Mouse (Mus musculus): ENCODE measurements around the gene Chrna9. TPM values are rescaled to one million over a fixed set of nuclear protein-coding genes. Genes with fewer than 3 reads are reported as not detected.
A peak's percentile ranks its signal among the peaks of the same experiment; 100 is the strongest.
"Not testable (repeated sequence)": the region's sequence is repeated elsewhere in the genome, so short reads cannot be mapped to it uniquely, and the experiment has no call there.

Chrna9 gene
- polyA plus RNA-seq, 1 experiment from 2014 or later = not detected

- no peak for ATAC-seq
- Histone ChIP-seq H3K4me3 (ENCODE audit: low read depth, low read length) (no peak overlapping the region), H3K27me3 (replicated peaks; ENCODE audit: control insufficient read depth, insufficient read depth, low read length) (no peaks in the 10 kb centered on the region), H3K27ac (ENCODE audit: low read depth, low read length) (no peak overlapping the region), H3K36me3 (ENCODE audit: control insufficient read depth, insufficient read depth) (no peaks in the 10 kb centered on the region), H3K9me3 (ENCODE audit: control insufficient read depth) (no peaks in the 10 kb centered on the region), H3K4me1 (replicated peaks; ENCODE audit: control insufficient read depth, insufficient read depth, low read length) (no peaks in the 10 kb centered on the region), H3K9ac (ENCODE audit: low read depth, low read length) (no peak overlapping the region), H3K4me2 (replicated peaks; ENCODE audit: low read depth) (no peak overlapping the region)
- TF ChIP-seq CTCF (IDR thresholded peaks at IDR 0.05; ENCODE audit: low read depth) = no peak
- 84% methylated on average over 3 of the region's 3 CpGs for WGBS
Measured at GRCm38 (mm10) chr5:65968004-65968403, 33.3 kb downstream of the Chrna9 start.

- 79% methylated on average over 2 of the region's 2 CpGs for WGBS
- no peak overlapping the region for H3K27ac ChIP-seq (ENCODE audit: low read depth, low read length)
- no peak for ATAC-seq
Measured at GRCm38 (mm10) chr5:65973189-65973588, 38.5 kb downstream of the Chrna9 start.

DNA sequence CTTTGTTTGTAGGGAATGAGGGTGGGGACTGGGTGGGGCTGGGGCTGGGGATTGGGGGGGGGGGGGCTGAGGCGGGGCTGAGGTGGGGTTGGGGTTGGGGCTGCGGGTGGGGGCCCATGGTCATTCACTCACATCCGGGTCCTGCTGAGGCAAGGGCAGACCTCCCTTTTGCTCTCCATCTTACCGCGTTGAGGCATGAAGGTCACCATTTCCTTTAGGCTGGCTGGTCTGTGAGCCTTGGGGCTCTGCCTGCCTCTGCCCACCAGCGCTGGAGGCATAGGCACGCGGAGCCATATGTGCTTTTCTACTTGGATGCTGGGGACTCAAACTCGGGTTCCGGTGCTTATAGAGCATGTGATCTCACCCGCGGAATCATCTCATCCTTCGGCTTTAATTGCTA lies 41.0 kb downstream of the Chrna9 start:
- H3K4me1 ChIP-seq (replicated peaks; ENCODE audit: control insufficient read depth, insufficient read depth, low read length) = no peaks in the 10 kb centered on the region
- no peak overlapping the region for H3K9ac ChIP-seq (ENCODE audit: low read depth, low read length)
- no peak overlapping the region for H3K4me2 ChIP-seq (replicated peaks; ENCODE audit: low read depth)
- no peak overlapping the region for H3K4me3 ChIP-seq (ENCODE audit: low read depth, low read length)
- no peak for TF ChIP-seq CTCF (IDR thresholded peaks at IDR 0.05; ENCODE audit: low read depth)
- 84% methylated on average over 13 of the region's 13 CpGs for WGBS
- no peaks in the 10 kb centered on the region for H3K9me3 ChIP-seq (ENCODE audit: control insufficient read depth)
- H3K27me3 ChIP-seq (replicated peaks; ENCODE audit: control insufficient read depth, insufficient read depth, low read length) = no peaks in the 10 kb centered on the region
- no peaks in the 10 kb centered on the region for H3K36me3 ChIP-seq (ENCODE audit: control insufficient read depth, insufficient read depth)
- ATAC-seq = no peak
- no peak overlapping the region for H3K27ac ChIP-seq (ENCODE audit: low read depth, low read length)

More at GRCm38 (mm10) chr5:65973189-65973588, 38.5 kb downstream of the Chrna9 start:
- TF ChIP-seq CTCF (IDR thresholded peaks at IDR 0.05; ENCODE audit: low read depth) = no peak
- Histone ChIP-seq H3K4me2 (replicated peaks; ENCODE audit: low read depth) (no peak overlapping the region), H3K4me3 (ENCODE audit: low read depth, low read length) (no peak overlapping the region), H3K9me3 (ENCODE audit: control insufficient read depth) (no peaks in the 10 kb centered on the region), H3K27me3 (replicated peaks; ENCODE audit: control insufficient read depth, insufficient read depth, low read length) (no peaks in the 10 kb centered on the region), H3K4me1 (replicated peaks; ENCODE audit: control insufficient read depth, insufficient read depth, low read length) (no peaks in the 10 kb centered on the region), H3K9ac (ENCODE audit: low read depth, low read length) (no peak overlapping the region), H3K36me3 (ENCODE audit: control insufficient read depth, insufficient read depth) (no peaks in the 10 kb centered on the region)

- Histone ChIP-seq H3K9me3 (ENCODE audit: control insufficient read depth) (no peaks in the 10 kb centered on the region), H3K36me3 (ENCODE audit: control insufficient read depth, insufficient read depth) (no peaks in the 10 kb centered on the region), H3K4me3 (ENCODE audit: low read depth, low read length) (no peak overlapping the region), H3K27me3 (replicated peaks; ENCODE audit: control insufficient read depth, insufficient read depth, low read length) (no peaks in the 10 kb centered on the region), H3K4me2 (replicated peaks; ENCODE audit: low read depth) (no peak overlapping the region), H3K9ac (ENCODE audit: low read depth, low read length) (no peak overlapping the region), H3K4me1 (replicated peaks; ENCODE audit: control insufficient read depth, insufficient read depth, low read length) (0 out of 2 replicates have a peak, but pooled peaks cover 5% of the 10 kb centered on the region), H3K27ac (ENCODE audit: low read depth, low read length) (no peak overlapping the region)
- ATAC-seq = no peak
- no peak for TF ChIP-seq CTCF (IDR thresholded peaks at IDR 0.05; ENCODE audit: low read depth)
- 87% methylated on average over 5 of the region's 5 CpGs for WGBS
Measured at GRCm38 (mm10) chr5:65986426-65986825, 51.7 kb downstream of the Chrna9 start.

DNA sequence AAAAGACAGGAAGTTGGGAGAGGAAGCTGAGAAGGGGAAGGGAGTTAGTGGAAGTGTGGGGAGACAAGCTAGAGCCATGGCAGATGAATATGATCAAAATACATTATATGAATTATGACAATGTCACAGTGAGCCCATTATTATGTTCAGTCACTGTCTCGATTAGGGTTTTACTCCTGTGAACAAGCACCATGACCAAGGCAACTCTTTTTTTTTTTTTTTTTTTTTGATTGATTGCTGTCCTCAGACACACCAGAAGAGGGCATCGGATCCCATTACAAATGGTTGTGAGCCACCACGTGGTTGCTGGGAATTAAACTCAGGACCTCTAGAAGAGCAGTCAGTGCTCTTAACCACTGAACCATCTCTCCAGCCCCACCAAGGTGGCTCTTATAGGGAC lies 52.3 kb downstream of the Chrna9 start:
- H3K4me2 ChIP-seq (replicated peaks; ENCODE audit: low read depth); H3K27me3 ChIP-seq (replicated peaks; ENCODE audit: control insufficient read depth, insufficient read depth, low read length); H3K9me3 ChIP-seq (ENCODE audit: control insufficient read depth); H3K36me3 ChIP-seq (ENCODE audit: control insufficient read depth, insufficient read depth); H3K27ac ChIP-seq (ENCODE audit: low read depth, low read length); H3K9ac ChIP-seq (ENCODE audit: low read depth, low read length); H3K4me3 ChIP-seq (ENCODE audit: low read depth, low read length); ATAC-seq; H3K4me1 ChIP-seq (replicated peaks; ENCODE audit: control insufficient read depth, insufficient read depth, low read length): not testable (repeated sequence)
- WGBS = 75% methylated on average over 3 of the region's 3 CpGs
- 0 out of 2 replicates have a peak, but pooled peaks have one; percentile 3 for TF ChIP-seq CTCF (IDR thresholded peaks at IDR 0.05; ENCODE audit: low read depth)

- Histone ChIP-seq H3K4me1 (replicated peaks; ENCODE audit: control insufficient read depth, insufficient read depth, low read length) (0 out of 2 replicates have a peak, but pooled peaks cover 5% of the 10 kb centered on the region), H3K27ac (ENCODE audit: low read depth, low read length) (no peak overlapping the region), H3K4me2 (replicated peaks; ENCODE audit: low read depth) (no peak overlapping the region), H3K27me3 (replicated peaks; ENCODE audit: control insufficient read depth, insufficient read depth, low read length) (no peaks in the 10 kb centered on the region), H3K9me3 (ENCODE audit: control insufficient read depth) (no peaks in the 10 kb centered on the region), H3K9ac (ENCODE audit: low read depth, low read length) (no peak overlapping the region), H3K36me3 (ENCODE audit: control insufficient read depth, insufficient read depth) (no peaks in the 10 kb centered on the region), H3K4me3 (ENCODE audit: low read depth, low read length) (no peak overlapping the region)
- WGBS = 54% methylated on average over 2 of the region's 2 CpGs
- ATAC-seq = peak; percentile 90
- TF ChIP-seq CTCF (IDR thresholded peaks at IDR 0.05; ENCODE audit: low read depth) = no peak
Measured at GRCm38 (mm10) chr5:65991191-65991590, 56.5 kb downstream of the Chrna9 start.

GRCm38 (mm10) chr5:65994643-65995042 lies 59.9 kb downstream of the Chrna9 start:
- Histone ChIP-seq H3K4me1 (replicated peaks; ENCODE audit: control insufficient read depth, insufficient read depth, low read length) (no peaks in the 10 kb centered on the region), H3K27me3 (replicated peaks; ENCODE audit: control insufficient read depth, insufficient read depth, low read length) (no peaks in the 10 kb centered on the region), H3K27ac (ENCODE audit: low read depth, low read length) (no peak overlapping the region), H3K9ac (ENCODE audit: low read depth, low read length) (no peak overlapping the region), H3K36me3 (ENCODE audit: control insufficient read depth, insufficient read depth) (no peaks in the 10 kb centered on the region), H3K4me2 (replicated peaks; ENCODE audit: low read depth) (no peak overlapping the region), H3K9me3 (ENCODE audit: control insufficient read depth) (no peaks in the 10 kb centered on the region), H3K4me3 (ENCODE audit: low read depth, low read length) (no peak overlapping the region)
- 59% methylated on average over 6 of the region's 6 CpGs for WGBS
- TF ChIP-seq CTCF (IDR thresholded peaks at IDR 0.05; ENCODE audit: low read depth) = no peak
- ATAC-seq = 0 out of 2 replicates have a peak, but pooled peaks have one; percentile 12

All from intestine, postnatal 0 days (tissue).